Mouse (Mus musculus) c-Kit-positive CD71-positive TER-119-positive erythroid progenitor cells, embryonic 14.5 days (primary cell): Measurements from ENCODE around the gene Tgfbr3.

Experiments used
- DNase-seq: peaks from one replicate; pipeline ENCODE4 v3.0.0-alpha.2; 2013; ENCODE audit warnings: low spot score

Gene Tgfbr3

GRCm38 (mm10) chr5:107109416-107109815, 180.0 kb downstream of the Tgfbr3 start:
- no peak for DNase-seq

DNA sequence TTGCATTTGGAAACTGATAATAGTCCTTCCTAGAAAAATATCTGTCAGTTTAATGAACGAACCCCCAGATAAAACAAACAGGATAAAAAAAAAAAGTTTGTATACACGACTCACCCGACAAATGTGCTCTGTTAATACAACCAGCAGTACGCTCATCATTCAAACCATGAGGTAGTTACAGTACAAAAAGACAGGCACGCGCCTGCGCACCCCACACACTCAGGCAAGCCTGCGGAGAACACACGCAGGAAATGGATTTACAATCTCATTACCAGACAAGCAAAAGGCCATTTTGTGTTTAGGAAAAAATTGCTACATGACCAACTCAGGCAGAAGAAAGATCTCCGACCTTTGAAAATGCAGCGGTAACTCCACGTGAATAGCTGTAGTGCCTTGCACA, 182.6 kb downstream of the Tgfbr3 start:
- no peak for DNase-seq

- no peak for DNase-seq
Measured at GRCm38 (mm10) chr5:107106139-107106538, 183.3 kb downstream of the Tgfbr3 start.

- DNase-seq: no peak
Measured at GRCm38 (mm10) chr5:107103591-107103990, 185.8 kb downstream of the Tgfbr3 start.

DNA sequence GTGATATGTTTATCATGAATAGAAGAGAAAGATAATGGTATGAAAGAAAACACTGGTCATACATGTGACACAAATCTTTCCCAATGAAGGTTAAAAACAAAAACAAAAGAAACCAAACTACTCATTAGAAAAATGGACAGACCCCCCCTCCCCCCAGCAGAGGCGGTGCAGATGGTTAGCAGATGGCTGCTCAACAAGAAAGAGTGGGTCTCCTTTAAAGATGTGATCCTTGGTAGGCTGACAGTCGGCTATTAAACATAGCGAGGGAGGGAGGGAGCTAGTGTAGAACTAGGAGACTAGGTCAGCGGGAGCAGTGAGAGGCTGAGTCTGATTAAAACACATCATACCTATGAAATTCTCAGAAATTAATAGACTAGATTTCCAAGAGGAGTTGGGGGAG, 186.5 kb downstream of the Tgfbr3 start:
- DNase-seq: no peak

GRCm38 (mm10) chr5:107101684-107102083, 187.7 kb downstream of the Tgfbr3 start:
- no peak for DNase-seq

DNA sequence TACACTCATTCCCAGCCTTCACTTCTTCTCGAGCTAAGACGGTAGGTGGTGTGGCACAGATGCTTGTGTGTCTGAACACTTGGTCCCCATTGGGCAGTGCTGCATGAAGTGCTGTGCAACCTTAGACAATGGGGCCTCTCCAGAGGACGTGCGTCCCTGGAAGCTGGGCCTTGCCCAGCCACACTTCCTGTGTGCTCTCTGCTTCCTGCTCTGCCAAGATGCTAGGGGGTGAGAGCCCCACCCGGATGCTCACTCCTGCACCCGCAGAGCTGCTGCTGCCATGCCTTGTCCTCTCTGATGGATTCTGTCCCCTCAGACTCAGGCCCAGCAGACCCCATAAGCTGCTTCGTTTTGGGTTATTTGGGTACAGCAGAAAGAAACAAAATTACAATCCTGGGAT, 188.3 kb downstream of the Tgfbr3 start:
- no peak for DNase-seq

GRCm38 (mm10) chr5:107099634-107100033, 189.8 kb downstream of the Tgfbr3 start:
- DNase-seq: no peak

DNA sequence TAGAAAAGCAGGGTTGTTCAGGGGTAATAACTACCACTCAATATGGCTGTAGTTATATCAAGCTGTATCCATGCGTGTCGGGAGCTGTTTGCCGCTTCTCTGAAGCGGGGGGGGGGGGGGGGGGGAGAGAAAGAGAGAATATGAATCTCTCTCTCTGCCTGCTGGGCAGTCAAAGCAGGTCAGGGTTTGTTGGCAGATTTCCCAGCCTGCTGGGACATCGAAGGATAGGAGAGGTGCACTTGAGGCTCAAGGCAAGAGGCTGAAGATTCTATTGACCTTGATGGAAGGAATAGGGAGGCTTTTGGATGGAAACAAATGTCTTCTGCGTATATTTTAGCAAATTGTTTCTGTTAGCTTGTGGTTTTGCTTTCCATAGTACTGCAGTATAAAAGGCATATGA, 190.4 kb downstream of the Tgfbr3 start:
- DNase-seq: no peak

- no peak for DNase-seq
Measured at GRCm38 (mm10) chr5:107098007-107098406, 191.4 kb downstream of the Tgfbr3 start.

GRCm38 (mm10) chr5:107097314-107097713, 192.1 kb downstream of the Tgfbr3 start:
- no peak for DNase-seq

DNA sequence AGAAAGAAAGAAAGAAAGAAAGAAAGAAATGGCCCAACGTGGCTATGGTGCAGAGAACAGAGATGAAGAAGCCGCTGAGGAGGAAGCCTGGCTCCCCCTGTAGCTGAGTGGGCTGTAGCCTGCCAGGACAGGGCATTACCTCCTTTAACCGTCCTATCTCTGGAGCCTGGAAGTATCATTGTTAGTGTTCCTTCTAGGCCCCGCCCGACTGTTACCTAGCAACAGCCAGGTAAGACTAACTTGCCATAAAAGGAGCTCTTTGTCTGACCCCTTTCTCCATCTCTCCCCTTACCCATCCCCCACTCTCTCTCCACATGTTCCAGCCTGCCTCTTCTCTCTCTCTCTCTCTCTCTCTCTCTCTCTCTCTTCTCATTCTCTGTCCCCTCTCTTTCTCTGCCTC, 195.2 kb downstream of the Tgfbr3 start:
- no peak for DNase-seq

DNA sequence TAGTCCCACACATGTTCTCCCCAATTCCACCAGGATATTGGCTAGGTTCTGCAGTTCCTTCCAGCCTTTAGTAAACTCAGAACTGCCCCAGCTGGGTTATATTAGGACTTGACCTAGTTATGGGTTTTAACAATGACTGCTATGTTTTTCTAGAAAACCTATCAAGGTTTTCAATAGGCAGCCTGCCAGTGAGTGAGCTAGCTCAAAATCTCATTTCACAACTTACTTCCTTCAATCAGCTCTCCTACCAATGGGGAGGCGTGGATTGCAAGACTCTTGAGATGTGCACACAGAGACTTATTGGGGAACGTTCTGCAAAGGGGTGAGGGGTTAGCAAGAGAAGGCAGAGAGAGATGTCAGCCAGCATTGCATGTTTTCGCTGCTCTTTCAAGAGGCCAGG, 196.2 kb downstream of the Tgfbr3 start:
- no peak for DNase-seq

DNA sequence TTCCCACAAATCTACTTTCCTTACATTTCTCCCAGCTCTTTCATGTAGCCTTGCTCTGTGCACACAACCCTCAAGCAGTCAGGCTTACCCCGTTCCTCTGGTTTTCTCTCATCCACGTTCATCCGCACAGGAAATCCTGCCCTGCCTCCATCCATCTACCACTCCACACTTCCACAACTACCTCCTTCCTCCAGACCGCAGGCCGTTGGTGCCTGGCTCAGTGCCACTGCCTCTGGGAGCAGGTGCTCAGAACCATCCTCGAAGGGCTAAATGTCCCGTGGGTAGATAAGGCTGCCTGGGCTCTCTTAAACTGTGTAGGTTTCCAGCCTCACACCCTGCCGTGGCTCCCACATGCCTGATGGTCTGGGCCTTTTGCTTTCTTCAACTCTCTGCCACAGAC, 197.3 kb downstream of the Tgfbr3 start:
- no peak for DNase-seq

DNA sequence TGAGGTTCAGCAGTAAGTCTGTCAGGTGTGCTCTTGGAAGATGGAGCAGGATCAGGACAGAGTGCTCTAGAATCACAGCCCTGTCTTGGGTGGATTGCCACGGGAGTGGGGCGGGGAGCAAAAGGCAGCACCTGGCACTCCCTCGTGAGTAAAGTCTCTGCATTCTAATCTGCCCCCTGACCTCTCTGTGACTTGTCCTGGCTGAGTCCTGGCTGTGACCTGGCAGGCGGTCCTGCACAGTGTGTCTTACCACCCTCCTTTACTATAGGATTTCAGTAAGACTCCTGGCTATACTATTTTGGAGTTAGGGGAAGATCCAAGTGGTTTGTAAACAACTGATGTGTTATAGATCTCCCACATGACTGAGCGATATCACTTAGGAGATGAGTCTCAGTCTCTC, 199.5 kb downstream of the Tgfbr3 start:
- no peak for DNase-seq

DNA sequence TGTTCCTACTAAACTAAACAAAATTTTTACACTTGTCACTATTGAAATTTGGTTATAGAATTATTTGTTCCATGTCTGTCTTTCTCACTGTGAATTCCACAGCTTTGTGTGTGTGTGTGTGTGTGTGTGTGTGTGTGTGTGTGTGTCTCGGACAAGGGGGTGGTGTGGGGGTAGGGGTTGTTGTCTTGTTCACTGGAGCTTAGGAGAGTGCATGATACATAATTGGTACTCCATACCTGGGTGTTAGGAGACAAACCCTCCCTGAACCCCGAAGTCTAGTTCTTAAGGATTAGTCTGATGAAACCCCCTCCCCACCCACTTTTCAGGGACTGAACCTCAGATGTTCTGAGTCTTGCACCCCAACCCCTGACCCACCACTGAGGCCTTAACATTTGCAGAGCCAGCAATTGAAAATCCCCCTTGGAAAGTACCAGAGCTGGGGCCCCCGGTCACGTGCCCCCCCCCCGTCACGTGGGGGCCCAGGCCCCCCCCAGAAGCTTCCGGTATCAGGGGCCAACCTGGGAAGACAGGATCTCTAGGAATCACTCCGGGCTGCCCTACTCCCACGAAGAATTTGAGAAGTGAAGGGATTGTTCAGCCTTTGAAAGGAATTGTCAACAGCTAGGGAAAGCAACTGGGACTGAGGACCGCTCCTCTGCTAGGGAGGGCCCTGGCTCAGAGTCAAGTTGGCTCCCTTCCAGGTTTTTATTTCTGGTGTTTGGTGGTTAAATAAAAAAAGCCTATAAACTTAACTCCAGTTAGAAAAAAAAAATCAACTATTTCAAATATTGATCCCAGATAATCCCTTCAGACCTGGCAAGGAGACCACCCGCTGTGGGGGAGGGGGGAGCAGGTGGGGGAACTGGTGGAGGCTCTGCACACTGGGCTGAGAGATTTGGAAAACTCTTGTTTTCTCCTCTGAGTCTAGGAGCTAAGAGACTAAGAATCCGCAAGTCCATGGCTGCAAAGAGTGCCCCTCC, 201.3 kb downstream of the Tgfbr3 start:
- DNase-seq: no peak

GRCm38 (mm10) chr5:107087291-107087690, 202.1 kb downstream of the Tgfbr3 start:
- DNase-seq: no peak

- DNase-seq: no peak
Measured at GRCm38 (mm10) chr5:107086166-107086565, 203.3 kb downstream of the Tgfbr3 start.

GRCm38 (mm10) chr5:107084431-107084830, 205.0 kb downstream of the Tgfbr3 start:
- no peak for DNase-seq

GRCm38 (mm10) chr5:107082011-107082410, 207.4 kb downstream of the Tgfbr3 start:
- DNase-seq: no peak

DNA sequence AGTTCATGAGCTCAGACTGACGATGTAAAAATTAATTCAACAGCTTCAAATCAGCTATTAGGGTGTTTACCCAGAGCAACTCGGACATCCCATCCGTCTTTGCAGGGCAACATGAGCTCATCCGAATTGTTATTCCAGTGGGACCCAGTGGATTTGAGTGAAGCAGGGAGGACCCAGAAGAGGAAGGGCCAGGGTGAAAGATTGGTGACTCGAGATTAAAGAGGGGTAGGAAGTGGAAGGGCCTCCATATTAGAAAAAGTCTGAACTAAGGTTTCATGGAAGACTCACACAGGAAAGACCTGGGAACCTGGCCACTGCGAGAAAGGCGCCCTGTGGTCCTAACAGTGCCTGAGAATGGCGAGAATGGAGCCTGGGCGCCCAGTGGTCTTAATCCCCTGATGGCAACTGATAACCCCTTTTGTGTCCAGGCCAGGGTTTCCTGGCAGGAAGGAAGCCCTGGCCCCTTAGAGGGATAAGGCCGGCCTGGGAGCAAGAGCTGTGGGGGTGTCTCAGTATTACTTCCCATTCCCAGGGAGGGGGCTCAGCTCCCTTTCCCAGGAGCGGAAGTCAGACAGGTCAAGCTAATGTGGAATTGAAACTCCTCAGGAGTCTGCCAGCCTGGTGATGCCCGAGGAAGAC, 208.3 kb downstream of the Tgfbr3 start:
- no peak for DNase-seq

DNA sequence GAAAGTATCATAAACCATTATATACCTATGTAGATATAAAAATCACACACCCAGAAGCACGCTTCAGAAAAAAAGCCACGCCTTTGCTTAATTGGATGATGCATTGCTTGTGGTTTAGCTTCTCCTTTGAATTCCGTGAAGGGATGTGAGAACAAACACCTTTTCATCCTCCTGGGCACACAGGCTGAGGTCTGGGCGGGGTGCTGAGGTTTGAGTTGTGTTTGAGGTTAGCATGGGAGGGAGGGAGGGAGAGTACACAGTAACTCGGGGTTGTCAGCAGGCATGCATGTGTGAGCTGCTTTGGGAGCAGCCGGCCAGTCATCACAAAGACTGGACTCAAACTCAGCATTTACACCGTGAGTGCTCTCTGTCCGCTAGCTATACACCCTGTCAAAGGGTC, 209.5 kb downstream of the Tgfbr3 start:
- DNase-seq: no peak

GRCm38 (mm10) chr5:107079146-107079638, 210.2 kb downstream of the Tgfbr3 start:
- no peak for DNase-seq
